Mouse (Mus musculus): ENCODE measurements around the gene Ptgis.

GRCm38 (mm10) chr2:167156118-167156715 is 84.2 kb downstream of the Ptgis start:
- TF ChIP-seq POLR2A (IDR thresholded peaks at IDR 0.05; ENCODE audit: borderline replicate concordance, control insufficient read depth, low read depth, low read length) (no peak), CTCF (IDR thresholded peaks at IDR 0.05; ENCODE audit: control insufficient read depth, insufficient read depth, low read length) (no peak)
